Mouse (Mus musculus): ENCODE measurements around the gene Rbms3. TPM values are rescaled to one million over a fixed set of nuclear protein-coding genes. Genes with fewer than 3 reads are reported as not detected.

Rbms3 gene
- polyA plus RNA-seq, 1 experiment from 2014 or later, result 76.1 TPM

GRCm38 (mm10) chr9:117117181-117117729, 512.5 kb downstream of the Rbms3 start:
- no peak for ATAC-seq (replicated peaks; ENCODE audit: low FRiP score)

DNA sequence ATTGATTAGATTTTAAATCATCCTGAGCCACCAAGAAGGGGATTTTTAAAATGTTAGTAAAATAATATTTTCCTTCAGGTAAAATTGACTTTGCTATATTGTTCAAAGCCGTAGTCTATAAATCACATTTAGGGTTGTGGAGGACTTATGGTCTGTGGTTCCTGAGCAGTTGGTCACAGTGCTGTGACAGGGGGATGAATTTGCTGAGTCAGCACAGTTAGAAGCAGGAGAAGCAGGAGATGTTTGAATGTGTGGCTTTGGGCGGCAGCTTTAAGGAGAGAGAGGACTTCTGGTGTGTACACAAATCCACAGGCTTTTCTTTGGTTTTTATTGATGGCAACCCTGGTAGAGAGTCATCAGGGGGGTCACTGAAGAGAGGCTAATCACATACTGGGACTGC, 514.1 kb downstream of the Rbms3 start:
- Histone ChIP-seq H3K4me1 (peaks cover 28% of the 10 kb centered on the region), H3K4me2 (no peak overlapping the region), H3K27me3 (no peaks in the 10 kb centered on the region), H3K36me3 (no peaks in the 10 kb centered on the region), H3K9me3 (replicated peaks) (no peaks in the 10 kb centered on the region), H3K27ac (peak overlapping the region; percentile 32), H3K9ac (no peak overlapping the region), H3K4me3 (replicated peaks) (no peak overlapping the region)
- 56% methylated on average over 2 of the region's 2 CpGs for WGBS
- no peak for ATAC-seq (replicated peaks; ENCODE audit: low FRiP score)

More at GRCm38 (mm10) chr9:117117181-117117729, 512.5 kb downstream of the Rbms3 start:
- Histone ChIP-seq H3K4me3 (replicated peaks) (no peak overlapping the region), H3K36me3 (no peaks in the 10 kb centered on the region), H3K4me2 (no peak overlapping the region), H3K9ac (no peak overlapping the region), H3K27ac (0 out of 2 replicates have a peak overlapping the region, but pooled peaks have one; percentile 10), H3K9me3 (replicated peaks) (no peaks in the 10 kb centered on the region), H3K27me3 (no peaks in the 10 kb centered on the region), H3K4me1 (peaks cover 28% of the 10 kb centered on the region)
- 65% methylated on average over 10 of the region's 10 CpGs for WGBS

GRCm38 (mm10) chr9:117113592-117113991, 516.1 kb downstream of the Rbms3 start:
- Histone ChIP-seq H3K36me3 (peaks cover 12% of the 10 kb centered on the region), H3K27ac (peak overlapping the region; percentile 54), H3K4me3 (replicated peaks) (no peak overlapping the region), H3K9me3 (replicated peaks) (no peaks in the 10 kb centered on the region), H3K9ac (no peak overlapping the region), H3K4me2 (no peak overlapping the region), H3K4me1 (peaks cover 28% of the 10 kb centered on the region), H3K27me3 (no peaks in the 10 kb centered on the region)
- WGBS, result 54% methylated on average over 2 of the region's 2 CpGs
- no peak for ATAC-seq (replicated peaks; ENCODE audit: low FRiP score)

- H3K27ac ChIP-seq, result no peak overlapping the region
- H3K4me1 ChIP-seq, result peaks cover 9% of the 10 kb centered on the region
- H3K36me3 ChIP-seq, result peaks cover 28% of the 10 kb centered on the region
- H3K9ac ChIP-seq, result no peak overlapping the region
- 92% methylated on average over 4 of the region's 4 CpGs for WGBS
- no peak for ATAC-seq (replicated peaks; ENCODE audit: low FRiP score)
- H3K27me3 ChIP-seq, result no peaks in the 10 kb centered on the region
- H3K9me3 ChIP-seq (replicated peaks), result no peaks in the 10 kb centered on the region
- H3K4me2 ChIP-seq, result no peak overlapping the region
- no peak overlapping the region for H3K4me3 ChIP-seq (replicated peaks)
Observed at GRCm38 (mm10) chr9:117107926-117108325, 521.8 kb downstream of the Rbms3 start.

DNA sequence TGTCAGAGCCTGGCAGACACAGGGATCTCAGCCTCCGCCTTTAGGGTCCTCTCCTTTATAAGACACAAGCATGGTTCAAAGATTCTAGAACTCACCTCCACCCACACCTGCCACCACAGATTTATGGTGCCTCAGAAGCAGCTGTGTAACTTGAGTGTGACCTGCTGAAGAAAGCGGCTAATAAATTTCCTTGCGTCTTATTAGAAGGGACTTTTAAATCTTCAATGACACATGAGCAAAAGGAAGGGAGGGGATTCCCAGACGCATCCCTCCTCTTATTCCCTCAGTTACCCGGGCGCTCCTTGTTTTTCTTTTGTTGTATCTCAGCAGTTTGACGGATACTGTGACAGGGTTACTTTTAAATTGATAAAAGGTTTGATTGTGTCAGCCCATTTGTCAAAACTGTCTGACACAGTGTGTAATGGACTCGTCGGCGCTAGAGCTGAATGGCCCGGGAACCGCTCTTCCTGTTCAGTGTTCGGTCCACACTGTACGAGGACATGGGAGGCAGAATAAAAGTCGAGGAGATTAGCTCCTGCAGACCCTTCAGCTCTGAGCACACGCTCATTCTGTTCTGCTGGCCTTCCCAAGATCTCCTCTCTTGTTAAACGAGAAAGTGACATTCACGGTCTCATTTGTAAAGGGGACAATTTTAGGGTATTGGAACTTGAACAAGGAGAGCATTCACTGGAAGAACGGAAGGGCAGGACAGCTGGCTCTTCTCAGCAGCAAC, 527.3 kb downstream of the Rbms3 start:
- 26% methylated on average over 19 of the region's 19 CpGs for WGBS
- 0 out of 2 replicates have a peak overlapping the region, but pooled peaks have one; percentile 37 for H3K27ac ChIP-seq
- peaks cover 36% of the 10 kb centered on the region for H3K4me1 ChIP-seq
- no peaks in the 10 kb centered on the region for H3K27me3 ChIP-seq
- H3K9ac ChIP-seq, result no peak overlapping the region
- 0 out of 2 replicates have a peak overlapping the region, but pooled peaks have one; percentile 21 for H3K4me2 ChIP-seq
- no peak overlapping the region for H3K4me3 ChIP-seq (replicated peaks)
- ATAC-seq (replicated peaks; ENCODE audit: low FRiP score), result peak; percentile 71
- peaks cover 8% of the 10 kb centered on the region; the same call in 1 of the 2 replicates for H3K36me3 ChIP-seq
- no peaks in the 10 kb centered on the region for H3K9me3 ChIP-seq (replicated peaks)

DNA sequence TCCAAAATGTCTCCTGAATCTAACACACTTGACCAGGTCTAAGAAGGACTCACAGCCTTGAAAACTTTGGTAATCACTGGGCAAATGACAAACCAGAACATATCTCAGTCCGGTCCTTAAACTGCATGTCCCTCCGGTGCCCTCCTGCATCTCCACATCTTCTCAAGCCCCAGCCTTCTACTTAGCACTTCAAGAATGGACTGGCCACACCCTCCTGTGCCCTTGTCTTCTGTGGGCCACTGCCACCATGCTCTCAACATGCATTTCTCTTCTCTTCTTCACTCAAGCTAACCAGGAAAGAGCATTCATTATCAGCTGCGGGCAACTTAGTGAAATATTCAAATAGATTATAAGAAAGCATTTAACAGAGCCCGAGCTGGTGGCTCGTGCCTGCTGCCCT, 529.5 kb downstream of the Rbms3 start:
- 94% methylated on average over 5 of the region's 5 CpGs for WGBS

DNA sequence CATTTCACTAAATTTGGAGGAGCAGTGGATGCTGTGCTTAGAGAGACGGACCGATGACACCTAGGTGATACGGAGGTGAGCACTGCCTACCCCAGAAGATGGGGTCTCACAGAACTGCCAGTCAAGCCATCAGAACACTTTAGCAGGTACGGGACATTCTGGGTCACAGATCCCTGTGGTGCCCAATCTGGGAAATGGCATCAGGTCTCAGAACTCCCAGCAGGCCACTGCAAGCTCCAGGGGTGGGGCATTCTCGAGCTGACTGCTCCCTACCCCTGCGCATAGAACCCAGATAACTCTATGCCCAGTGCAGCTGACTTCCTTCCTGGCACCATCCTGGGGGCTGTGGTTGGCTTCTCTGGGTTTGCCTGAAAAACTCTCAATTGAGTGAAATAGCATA, 536.2 kb downstream of the Rbms3 start:
- no peak for ATAC-seq (replicated peaks; ENCODE audit: low FRiP score)
- Histone ChIP-seq H3K9ac (no peak overlapping the region), H3K27ac (no peak overlapping the region), H3K36me3 (peaks cover 8% of the 10 kb centered on the region; the same call in 1 of the 2 replicates), H3K4me1 (peaks cover 10% of the 10 kb centered on the region; the same call in 1 of the 2 replicates), H3K4me2 (no peak overlapping the region), H3K9me3 (replicated peaks) (no peaks in the 10 kb centered on the region), H3K4me3 (replicated peaks) (no peak overlapping the region), H3K27me3 (no peaks in the 10 kb centered on the region)
- WGBS, result 95% methylated on average over 6 of the region's 6 CpGs

More for the DNA sequence above, 529.5 kb downstream of the Rbms3 start:
- H3K27ac ChIP-seq, result no peak overlapping the region
- H3K4me2 ChIP-seq, result no peak overlapping the region
- peaks cover 40% of the 10 kb centered on the region for H3K4me1 ChIP-seq
- no peak overlapping the region for H3K9ac ChIP-seq
- ATAC-seq (replicated peaks; ENCODE audit: low FRiP score), result no peak
- H3K9me3 ChIP-seq (replicated peaks), result no peaks in the 10 kb centered on the region
- no peaks in the 10 kb centered on the region for H3K27me3 ChIP-seq
- H3K4me3 ChIP-seq (replicated peaks), result no peak overlapping the region
- no peaks in the 10 kb centered on the region for H3K36me3 ChIP-seq

DNA sequence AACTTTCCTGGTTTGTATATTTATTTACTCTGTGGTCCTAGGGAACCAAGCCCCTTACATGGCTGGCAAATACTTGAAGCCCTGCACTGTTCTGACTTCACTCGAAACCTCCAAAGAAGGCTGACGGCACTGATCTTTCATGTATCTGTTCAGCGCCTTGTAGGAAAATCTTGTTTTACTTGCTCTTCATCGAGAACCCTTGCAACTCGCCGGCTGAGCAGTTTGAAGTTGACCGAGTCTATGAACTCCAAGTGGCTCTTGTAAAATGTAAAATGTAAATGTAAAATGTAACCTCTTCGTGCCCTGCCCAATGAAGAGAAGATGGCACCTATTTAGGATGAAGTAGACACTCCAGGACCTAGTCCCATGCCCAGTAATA, 537.5 kb downstream of the Rbms3 start:
- H3K9me3 ChIP-seq (replicated peaks), result no peaks in the 10 kb centered on the region
- H3K36me3 ChIP-seq, result peaks cover 8% of the 10 kb centered on the region; the same call in 1 of the 2 replicates
- H3K4me3 ChIP-seq (replicated peaks), result no peak overlapping the region
- H3K27me3 ChIP-seq, result no peaks in the 10 kb centered on the region
- no peak overlapping the region for H3K4me2 ChIP-seq
- H3K9ac ChIP-seq, result no peak overlapping the region
- 94% methylated on average over 8 of the region's 8 CpGs for WGBS
- no peak for ATAC-seq (replicated peaks; ENCODE audit: low FRiP score)
- no peak overlapping the region for H3K27ac ChIP-seq
- H3K4me1 ChIP-seq, result peaks cover 13% of the 10 kb centered on the region; the same call in 1 of the 2 replicates

DNA sequence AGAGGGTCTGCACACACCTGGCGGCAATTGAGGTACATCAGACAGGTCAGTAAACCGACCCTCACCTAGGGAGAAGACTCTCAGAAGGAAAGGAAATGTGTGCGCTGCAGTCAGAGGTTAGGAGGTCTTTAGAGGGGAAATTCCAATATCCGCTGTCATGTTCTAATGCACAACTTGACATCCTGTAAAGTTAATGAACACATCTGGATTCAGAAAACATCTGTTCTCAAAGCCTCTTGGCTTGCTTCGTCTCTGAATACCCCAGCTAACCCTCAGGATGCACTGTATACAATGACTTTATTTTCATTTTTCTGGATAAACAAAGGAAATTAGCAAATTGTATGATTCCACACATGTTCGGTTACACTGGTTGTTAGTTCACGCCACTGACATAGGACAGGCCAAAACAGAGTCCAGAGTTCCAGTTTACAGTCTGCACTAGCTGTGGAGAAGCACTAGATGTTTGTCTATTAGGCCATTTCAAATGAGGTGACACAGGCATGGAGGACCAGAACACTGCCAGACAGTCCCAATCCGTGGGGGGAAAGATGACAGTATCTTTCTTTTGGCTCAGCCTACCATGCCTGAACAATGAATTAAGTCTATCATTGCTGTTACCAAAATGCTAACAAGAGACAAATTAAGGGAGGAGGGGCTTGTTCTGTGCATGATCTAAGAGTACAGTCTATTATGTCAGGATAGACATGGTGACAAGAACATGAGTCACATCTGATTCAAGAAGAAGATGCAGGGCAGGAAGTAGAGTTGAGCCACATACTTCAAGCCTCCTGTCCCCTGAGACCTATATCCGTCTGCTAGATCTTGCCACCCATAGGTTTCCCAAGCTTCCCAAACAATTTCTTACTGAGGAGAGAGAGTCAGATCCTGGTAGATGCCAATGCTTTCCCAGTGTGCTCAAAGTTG, 538.2 kb downstream of the Rbms3 start:
- Histone ChIP-seq H3K4me3 (replicated peaks) (no peak overlapping the region), H3K4me2 (no peak overlapping the region), H3K9ac (no peak overlapping the region), H3K9me3 (replicated peaks) (no peaks in the 10 kb centered on the region), H3K4me1 (peaks cover 13% of the 10 kb centered on the region; the same call in 1 of the 2 replicates), H3K36me3 (peaks cover 8% of the 10 kb centered on the region; the same call in 1 of the 2 replicates), H3K27me3 (no peaks in the 10 kb centered on the region), H3K27ac (no peak overlapping the region)
- ATAC-seq (replicated peaks; ENCODE audit: low FRiP score), result no peak
- 62% methylated on average over 9 of the region's 9 CpGs for WGBS

- ATAC-seq (replicated peaks; ENCODE audit: low FRiP score), result no peak
- no peak overlapping the region for H3K4me2 ChIP-seq
- H3K27me3 ChIP-seq, result no peaks in the 10 kb centered on the region
- WGBS, result 94% methylated on average over 12 of the region's 12 CpGs
- no peak overlapping the region for H3K9ac ChIP-seq
- H3K9me3 ChIP-seq (replicated peaks), result no peaks in the 10 kb centered on the region
- peaks cover 8% of the 10 kb centered on the region; the same call in 1 of the 2 replicates for H3K36me3 ChIP-seq
- peaks cover 9% of the 10 kb centered on the region; the same call in 1 of the 2 replicates for H3K4me1 ChIP-seq
- no peak overlapping the region for H3K27ac ChIP-seq
- no peak overlapping the region for H3K4me3 ChIP-seq (replicated peaks)
Observed at GRCm38 (mm10) chr9:117089409-117090147, 540.1 kb downstream of the Rbms3 start.

DNA sequence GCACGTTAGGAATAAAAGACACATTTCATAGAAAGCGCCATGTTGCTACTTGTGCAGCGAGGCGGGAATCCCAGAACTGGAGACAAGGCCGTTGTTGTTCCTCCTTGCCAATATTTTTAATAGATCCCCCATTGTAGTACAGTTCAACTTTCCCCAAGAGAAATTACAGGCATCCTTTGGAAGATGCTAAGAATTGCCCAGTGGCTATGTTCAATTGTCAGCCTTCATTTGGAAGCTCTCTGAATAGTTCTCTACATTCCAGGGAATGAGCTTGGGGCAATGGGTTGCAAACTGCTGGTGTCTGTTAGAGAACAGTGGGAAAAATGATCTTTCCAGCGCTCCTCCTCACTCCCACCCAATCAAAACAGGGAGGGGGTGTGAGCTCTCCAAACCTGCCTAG, 541.4 kb downstream of the Rbms3 start:
- 85% methylated on average over 6 of the region's 6 CpGs for WGBS
- H3K27ac ChIP-seq, result 0 out of 2 replicates have a peak overlapping the region, but pooled peaks have one; percentile 6
- peaks cover 9% of the 10 kb centered on the region; the same call in 1 of the 2 replicates for H3K4me1 ChIP-seq
- H3K4me2 ChIP-seq, result no peak overlapping the region
- no peak overlapping the region for H3K9ac ChIP-seq
- H3K27me3 ChIP-seq, result no peaks in the 10 kb centered on the region
- H3K36me3 ChIP-seq, result peaks cover 7% of the 10 kb centered on the region; the same call in 1 of the 2 replicates
- no peak overlapping the region for H3K4me3 ChIP-seq (replicated peaks)
- H3K9me3 ChIP-seq (replicated peaks), result no peaks in the 10 kb centered on the region
- no peak for ATAC-seq (replicated peaks; ENCODE audit: low FRiP score)

All from kidney, embryonic 15.5 days (tissue).